Mouse (Mus musculus): ENCODE measurements around the gene Hoxc4. TPM values are rescaled to one million over a fixed set of nuclear protein-coding genes. Genes with fewer than 3 reads are reported as not detected.

Hoxc4 gene
- total RNA-seq, 4 experiments from 2014 or later, result not detected

GRCm38 (mm10) chr15:103010847-103011555 is 7.7 kb upstream of the Hoxc4 start:
- no peak for DNase-seq (ENCODE audit: low spot score in 2 of 2)

GRCm38 (mm10) chr15:103011928-103012486 is 6.7 kb upstream of the Hoxc4 start:
- DNase-seq (ENCODE audit: low spot score in 2 of 2), result no peak

- DNase-seq (ENCODE audit: low spot score in 2 of 2), result peak in 1 of 2 experiments; percentile 32
These were observed 5.3 kb upstream of the Hoxc4 start for GRCm38 (mm10) chr15:103013238-103013984.

GRCm38 (mm10) chr15:103014166-103015008 is 4.3 kb upstream of the Hoxc4 start:
- no peak for DNase-seq (ENCODE audit: low spot score in 2 of 2)

GRCm38 (mm10) chr15:103015009-103015399 is 3.7 kb upstream of the Hoxc4 start:
- no peak for DNase-seq (ENCODE audit: low spot score in 2 of 2)

- no peak for DNase-seq (ENCODE audit: low spot score in 2 of 2)
These were observed 3.1 kb upstream of the Hoxc4 start for GRCm38 (mm10) chr15:103015406-103016166.

GRCm38 (mm10) chr15:103020899-103021418 is 2.2 kb downstream of the Hoxc4 start:
- no peak for DNase-seq (ENCODE audit: low spot score in 2 of 2)

- no peak for DNase-seq (ENCODE audit: low spot score in 2 of 2)
These were observed 2.8 kb downstream of the Hoxc4 start for GRCm38 (mm10) chr15:103021544-103021943.

- no peak for DNase-seq (ENCODE audit: low spot score in 2 of 2)
These were observed 5.4 kb downstream of the Hoxc4 start for GRCm38 (mm10) chr15:103024131-103024530.

- DNase-seq (ENCODE audit: low spot score in 2 of 2), result no peak
These were observed 8.8 kb downstream of the Hoxc4 start for GRCm38 (mm10) chr15:103027266-103028235.

- no peak for DNase-seq (ENCODE audit: low spot score in 2 of 2)
These were observed 10.3 kb downstream of the Hoxc4 start for GRCm38 (mm10) chr15:103028916-103029512.

GRCm38 (mm10) chr15:103030142-103030541 is 11.4 kb downstream of the Hoxc4 start:
- no peak for DNase-seq (ENCODE audit: low spot score in 2 of 2)

GRCm38 (mm10) chr15:103032167-103032566 is 13.4 kb downstream of the Hoxc4 start:
- DNase-seq (ENCODE audit: low spot score in 2 of 2), result no peak

GRCm38 (mm10) chr15:103032646-103033575 is 14.2 kb downstream of the Hoxc4 start:
- no peak for DNase-seq (ENCODE audit: low spot score in 2 of 2)

GRCm38 (mm10) chr15:103034043-103034806 is 15.5 kb downstream of the Hoxc4 start:
- DNase-seq (ENCODE audit: low spot score in 2 of 2), result no peak

GRCm38 (mm10) chr15:103034807-103035547 is 16.2 kb downstream of the Hoxc4 start:
- DNase-seq (ENCODE audit: low spot score in 2 of 2), result no peak

Measured in layer of hippocampus, adult 8-10 months (tissue).